Mouse (Mus musculus): ENCODE data around the gene 3110018I06Rik. TPM values are rescaled to one million over a fixed set of nuclear protein-coding genes. Genes with fewer than 3 reads are reported as not detected.

3110018I06Rik gene
- not detected in 2 replicates for polyA plus RNA-seq (2021; fragmentation: Nextera tagmentation)
- long read RNA-seq, experiment 1: 0 reads
- long read RNA-seq, experiment 2: 0 reads

GRCm38 (mm10) chr12:107488371-107488770 is at the start of gene 3110018I06Rik:
3110018I06Rik (plus strand) TSS chr12:107488632.

